Mouse (Mus musculus) cortical plate, adult 2 months (tissue): ENCODE data around the gene Dab2ip.

Experiments used
- CTCF ChIP-seq: fragments of 200-500 bp; IDR thresholded peaks from 2 replicates; pipeline ENCODE4 v1.5.1; 2011; ENCODE audit warnings: mild to moderate bottlenecking, control low read depth, low read length; ENCODE audit not compliant: insufficient read depth; ENCODE audit errors: extremely low read depth
- POLR2A ChIP-seq: fragments of 200-500 bp; IDR thresholded peaks from 2 replicates; pipeline ENCODE4 v1.6.1; 2011; ENCODE audit warnings: mild to moderate bottlenecking, low read length, control low read depth; ENCODE audit not compliant: insufficient read depth; ENCODE audit errors: extremely low read depth

GRCm38 (mm10) chr2:35713460-35713859 lies 155.4 kb downstream of the Dab2ip start:
- TF ChIP-seq CTCF (no peak), POLR2A (no peak)
